Mouse (Mus musculus): ENCODE measurements around the gene Itga7.

DNA sequence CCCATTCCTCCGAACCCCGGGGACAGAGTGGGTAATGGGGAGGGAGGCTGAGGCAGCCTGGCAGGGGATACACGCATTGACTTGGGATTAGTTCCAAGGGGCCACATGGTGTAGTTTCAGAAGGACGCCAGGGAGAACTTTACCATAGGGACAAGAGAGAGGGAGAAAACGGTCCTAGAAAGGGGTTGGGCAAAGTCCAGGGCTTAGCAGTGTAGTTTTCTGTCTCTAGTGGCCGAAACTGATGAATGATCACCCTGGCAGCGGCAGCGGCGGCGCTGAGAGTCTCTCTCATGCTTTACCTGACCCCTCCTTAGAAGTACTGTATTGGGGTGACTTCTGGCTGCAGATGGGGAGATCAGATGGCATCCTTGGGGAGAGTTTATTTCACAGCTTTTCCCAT, 24.7 kb downstream of the Itga7 start:
- TF ChIP-seq CTCF (conservative IDR thresholded peaks at IDR 0.05; ENCODE audit: low read length) (no peak), POU5F1 (IDR thresholded peaks at IDR 0.05; ENCODE audit: borderline replicate concordance, low read length) (no peak)
